In the genomic region with DNA sequence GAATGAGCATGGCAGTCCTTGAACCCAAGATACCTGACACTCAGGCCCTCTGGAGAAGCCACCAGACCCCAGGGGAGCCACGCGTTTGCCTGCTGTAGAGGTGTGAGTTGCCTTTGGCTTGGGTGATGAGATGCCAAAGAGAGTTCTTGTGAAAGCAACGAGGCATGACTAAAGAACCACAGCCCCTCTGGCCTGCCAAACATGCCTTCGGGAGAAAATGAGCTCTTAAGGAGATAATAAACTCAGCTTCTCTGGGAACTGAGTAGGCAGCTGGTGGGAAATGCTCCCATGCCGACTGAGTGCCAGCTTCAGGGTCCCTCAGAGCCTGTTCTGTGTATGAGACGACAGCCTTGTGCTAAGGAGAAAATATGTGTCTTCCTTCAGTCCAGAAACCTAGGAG, we compare ENCODE assay signal across 28 mouse cellular contexts.
DNase-seq lines count a peak whose midpoint lies in the region; ATAC-seq and TF ChIP-seq lines count a peak whose summit lies in the region.
"Had no signal": no experiment of that assay in that cellular context is flagged by ENCODE, and none has a peak within 500 bp of the region (broad histone marks: within the 10 kb centered on the region; RNA-seq: fewer than 3 reads in every experiment).

No protein-coding gene starts in this region.

- no peaks in the 10 kb centered on the region for H3K9me3 ChIP-seq in midbrain, postnatal 0 days (ENCODE audit: low read length)
- H3K9me3 ChIP-seq in midbrain, embryonic 10.5 days (replicated peaks) = peaks cover 8% of the 10 kb centered on the region; the same call in 1 of the 2 replicates
- H3K9me3 ChIP-seq: embryonic facial prominence, embryonic 12.5 days; G1E; heart, embryonic 10.5 days; heart, embryonic 15.5 days; limb, embryonic 13.5 days; lung, embryonic 15.5 days; midbrain, embryonic 12.5 days; neural tube, embryonic 15.5 days had no signal

- H3K27ac ChIP-seq in midbrain, postnatal 0 days (ENCODE audit: low read depth, low read length) = no peak overlapping the region
- no peak overlapping the region for H3K27ac ChIP-seq in midbrain, embryonic 10.5 days (replicated peaks)
- H3K27ac ChIP-seq: embryonic facial prominence, embryonic 12.5 days; heart, embryonic 10.5 days; heart, embryonic 15.5 days; hindbrain, embryonic 12.5 days; left cerebral cortex, adult 2 months; limb, embryonic 13.5 days; lung, embryonic 15.5 days; midbrain, embryonic 12.5 days; neural tube, embryonic 15.5 days had no signal

- H3K4me2 ChIP-seq in midbrain, postnatal 0 days (ENCODE audit: low read depth, low read length, poor library complexity, severe bottlenecking) = no peak overlapping the region
- H3K4me2 ChIP-seq: embryonic facial prominence, embryonic 12.5 days; heart, embryonic 15.5 days; hindbrain, embryonic 12.5 days; limb, embryonic 13.5 days; liver, embryonic 11.5 days; lung, embryonic 15.5 days; midbrain, embryonic 12.5 days; neural tube, embryonic 15.5 days had no signal

- TF ChIP-seq CTCF in midbrain, postnatal 0 days (IDR thresholded peaks at IDR 0.05) = no peak

- H3K27me3 ChIP-seq in midbrain, postnatal 0 days (ENCODE audit: insufficient read depth, low read length) = no peaks in the 10 kb centered on the region
- H3K27me3 ChIP-seq in midbrain, embryonic 10.5 days (ENCODE audit: low read depth, poor library complexity, severe bottlenecking) = no peaks in the 10 kb centered on the region
- H3K27me3 ChIP-seq: embryonic facial prominence, embryonic 12.5 days; heart, embryonic 15.5 days; hindbrain, embryonic 12.5 days; limb, embryonic 13.5 days; lung, embryonic 15.5 days; midbrain, embryonic 12.5 days; neural tube, embryonic 15.5 days had no signal

- no peak overlapping the region for H3K9ac ChIP-seq in midbrain, postnatal 0 days (replicated peaks; ENCODE audit: low read length, poor library complexity, severe bottlenecking)
- H3K9ac ChIP-seq: embryonic facial prominence, embryonic 12.5 days; heart, embryonic 15.5 days; hindbrain, embryonic 12.5 days; limb, embryonic 13.5 days; lung, embryonic 15.5 days; midbrain, embryonic 12.5 days; neural tube, embryonic 15.5 days had no signal

- WGBS in midbrain, postnatal 0 days = 53% methylated on average over 6 of the region's 6 CpGs
- WGBS in midbrain, embryonic 10.5 days = 77% methylated on average over 6 of the region's 6 CpGs

- ATAC-seq in midbrain, postnatal 0 days (ENCODE audit: low FRiP score) = no peak
- ATAC-seq: inflammation-experienced regulatory T-cells, adult 6 months had no signal

- no peaks in the 10 kb centered on the region for H3K36me3 ChIP-seq in midbrain, postnatal 0 days (ENCODE audit: insufficient read depth, low read length)
- H3K36me3 ChIP-seq in midbrain, embryonic 10.5 days = no peaks in the 10 kb centered on the region
- H3K36me3 ChIP-seq: embryonic facial prominence, embryonic 12.5 days; G1E; heart, embryonic 10.5 days; heart, embryonic 15.5 days; hindbrain, embryonic 12.5 days; limb, embryonic 13.5 days; lung, embryonic 15.5 days; midbrain, embryonic 12.5 days; neural tube, embryonic 15.5 days had no signal

- DNase-seq in cerebellum, postnatal 14 days = peak; percentile 26 to 27
- DNase-seq in cerebellum, adult 9-11 months = no peak
- DNase-seq in heart, adult 11 months = peak; percentile 39
- DNase-seq in heart, adult 8-10 months (ENCODE audit: low spot score) = no peak
- DNase-seq in midbrain, postnatal 0 days (ENCODE audit: low spot score) = peak; percentile 33
- DNase-seq in midbrain, embryonic 10.5 days (ENCODE audit: low spot score) = no peak
- peak; percentile 65 for DNase-seq in fat pad, adult 2 months (ENCODE audit: extremely low read depth, low read depth, low spot score)
- DNase-seq: adrenal gland, postnatal 25 days; cerebellum, adult 18-20 months; embryo, embryonic 11 days; gastrocnemius, postnatal 10 days; kidney, adult 11 months; kidney, postnatal 14 days; retina, postnatal 1 day; thymus, adult 2 months; thymus, postnatal 4 days had no signal

- H3K4me1 ChIP-seq in midbrain, postnatal 0 days (ENCODE audit: insufficient read depth, low read length) = no peaks in the 10 kb centered on the region
- no peaks in the 10 kb centered on the region for H3K4me1 ChIP-seq in midbrain, embryonic 10.5 days
- H3K4me1 ChIP-seq: embryonic facial prominence, embryonic 12.5 days; heart, embryonic 10.5 days; heart, embryonic 15.5 days; hindbrain, embryonic 12.5 days; limb, embryonic 13.5 days; lung, embryonic 15.5 days; midbrain, embryonic 12.5 days had no signal

- H3K4me3 ChIP-seq in midbrain, postnatal 0 days (ENCODE audit: low read depth, low read length) = no peak overlapping the region
- H3K4me3 ChIP-seq in midbrain, embryonic 10.5 days = no peak overlapping the region
- H3K4me3 ChIP-seq: embryonic facial prominence, embryonic 12.5 days; heart, embryonic 10.5 days; heart, embryonic 15.5 days; hindbrain, embryonic 12.5 days; left cerebral cortex, adult 2 months; limb, embryonic 13.5 days; lung, embryonic 15.5 days; midbrain, embryonic 12.5 days; neural tube, embryonic 15.5 days had no signal

Comparison
In these comparisons a context has a peak if more than half of its experiments do, and no peak if none do; other contexts are left out.
1. DNase-seq: peak in cerebellum, postnatal 14 days (2 of 2), heart, adult 11 months (single experiment), midbrain, postnatal 0 days (single experiment) and fat pad, adult 2 months (single experiment); none in cerebellum, adult 9-11 months (single experiment), heart, adult 8-10 months (single experiment) and midbrain, embryonic 10.5 days (single experiment).